Mouse (Mus musculus) neural tube, embryonic 11.5 days (tissue): ENCODE measurements at regions not wholly inside any gene's neighbourhood (a gene's known extent, or its start where the extent isn't known, plus 50 kb on each side); places are given as distances from the start of the nearest gene placed in this dataset.

Experiments
- ATAC-seq: fragments of 200-750 bp; cut with Nextera tagmentation; 2 replicates; pipeline ENCODE4 v1.8.0; 2017; ENCODE audit warnings: moderate number of reproducible peaks, mild to moderate bottlenecking, moderate TSS enrichment, moderate library complexity; ENCODE audit not compliant: insufficient read depth, low FRiP score, low TSS enrichment
- DNase-seq: peaks from one replicate; pipeline ENCODE4 v3.0.0-alpha.2; 2015; ENCODE audit warnings: low spot score
- H3K27ac ChIP-seq: fragments of 300-500 bp; sonication (generic); 2 replicates; pipeline ENCODE4 v1.5.1; 2014; ENCODE audit warnings: low read depth, mild to moderate bottlenecking, low read length
- H3K27me3 ChIP-seq: fragments of 300-500 bp; sonication (generic); 2 replicates; pipeline ENCODE4 v1.6.1; 2014; ENCODE audit warnings: mild to moderate bottlenecking, low read length, mixed read lengths; ENCODE audit not compliant: control insufficient read depth, insufficient read depth
- H3K36me3 ChIP-seq: fragments of 300-500 bp; sonication (generic); 2 replicates; pipeline ENCODE4 v1.6.1; 2014; ENCODE audit warnings: mild to moderate bottlenecking, low read length, moderate library complexity, mixed read lengths; ENCODE audit not compliant: control insufficient read depth, insufficient read depth
- H3K4me1 ChIP-seq: fragments of 300-500 bp; sonication (generic); 2 replicates; pipeline ENCODE4 v1.6.1; 2014; ENCODE audit warnings: low read length, mixed read lengths; ENCODE audit not compliant: control insufficient read depth, insufficient read depth
- H3K4me2 ChIP-seq: fragments of 300-500 bp; sonication (generic); 2 replicates; pipeline ENCODE4 v1.6.1; 2014; ENCODE audit warnings: low read depth, mild to moderate bottlenecking, moderate library complexity
- H3K4me3 ChIP-seq: fragments of 300-500 bp; sonication (generic); 2 replicates; pipeline ENCODE4 v1.5.1; 2014; ENCODE audit warnings: low read depth, low read length
- H3K9ac ChIP-seq: fragments of 300-500 bp; sonication (generic); 2 replicates; pipeline ENCODE4 v1.6.1; 2014; ENCODE audit warnings: mild to moderate bottlenecking, low read length
- H3K9me3 ChIP-seq: fragments of 300-500 bp; sonication (generic); 2 replicates; pipeline ENCODE4 v1.6.1; 2016; ENCODE audit warnings: low read length; ENCODE audit not compliant: control insufficient read depth
- whole genome bisulfite sequencing: fragments of 180-500 bp; shearing (Covaris S2); extraction: QIAGEN DNeasy Blood & Tissue Kit; methylation state at CpG from one replicate; pipeline ENCODE4 v1.1.7; 2014; 5-methylcytosine and 5-hydroxymethylcytosine counted together

- DNase-seq (no peak), ATAC-seq (no peak)
- H3K27ac ChIP-seq, result no peak overlapping the region
- no peak overlapping the region for H3K4me2 ChIP-seq
- 89% methylated on average over 1 of the region's 1 CpGs for WGBS
- peaks cover 6% of the 10 kb centered on the region; the same call in 1 of the 2 replicates for H3K4me1 ChIP-seq
- no peak overlapping the region for H3K9ac ChIP-seq
- no peaks in the 10 kb centered on the region for H3K27me3 ChIP-seq
- H3K4me3 ChIP-seq, result no peak overlapping the region
- H3K36me3 ChIP-seq, result no peaks in the 10 kb centered on the region
- H3K9me3 ChIP-seq, result no peaks in the 10 kb centered on the region
Measured at GRCm38 (mm10) chr17:4501029-4501428, 493.1 kb upstream of the Arid1b start.

GRCm38 (mm10) chr17:4504951-4505350 is 489.2 kb upstream of the Arid1b start:
- Histone ChIP-seq H3K27ac (no peak overlapping the region), H3K9me3 (no peaks in the 10 kb centered on the region), H3K36me3 (no peaks in the 10 kb centered on the region), H3K27me3 (no peaks in the 10 kb centered on the region), H3K4me1 (no peaks in the 10 kb centered on the region), H3K4me3 (no peak overlapping the region), H3K9ac (no peak overlapping the region), H3K4me2 (no peak overlapping the region)
- 61% methylated on average over 6 of the region's 6 CpGs for WGBS
- ATAC-seq, result no peak
- DNase-seq, result no peak

GRCm38 (mm10) chr17:4509506-4509905 is 484.6 kb upstream of the Arid1b start:
- no peak for ATAC-seq
- no peaks in the 10 kb centered on the region for H3K4me1 ChIP-seq
- no peak for DNase-seq
- H3K9me3 ChIP-seq, result no peaks in the 10 kb centered on the region
- WGBS, result 84% methylated on average over 3 of the region's 3 CpGs
- no peak overlapping the region for H3K4me2 ChIP-seq
- H3K36me3 ChIP-seq, result no peaks in the 10 kb centered on the region
- H3K27me3 ChIP-seq, result no peaks in the 10 kb centered on the region
- H3K4me3 ChIP-seq, result no peak overlapping the region
- H3K9ac ChIP-seq, result no peak overlapping the region
- H3K27ac ChIP-seq, result no peak overlapping the region

GRCm38 (mm10) chr17:4516141-4516540 is 478.0 kb upstream of the Arid1b start:
- WGBS, result 89% methylated on average over 7 of the region's 7 CpGs
- Histone ChIP-seq H3K4me2 (no peak overlapping the region), H3K4me3 (no peak overlapping the region), H3K9ac (no peak overlapping the region), H3K9me3 (no peaks in the 10 kb centered on the region), H3K27me3 (no peaks in the 10 kb centered on the region), H3K36me3 (no peaks in the 10 kb centered on the region), H3K4me1 (no peaks in the 10 kb centered on the region), H3K27ac (no peak overlapping the region)
- DNase-seq, result no peak
- ATAC-seq, result no peak

GRCm38 (mm10) chr17:4516846-4517245 is 477.3 kb upstream of the Arid1b start:
- H3K9me3 ChIP-seq, result no peaks in the 10 kb centered on the region
- ATAC-seq, result no peak
- no peak overlapping the region for H3K4me3 ChIP-seq
- no peak overlapping the region for H3K27ac ChIP-seq
- 65% methylated on average over 3 of the region's 3 CpGs for WGBS
- no peaks in the 10 kb centered on the region for H3K36me3 ChIP-seq
- no peaks in the 10 kb centered on the region for H3K27me3 ChIP-seq
- H3K4me2 ChIP-seq, result no peak overlapping the region
- DNase-seq, result no peak
- H3K9ac ChIP-seq, result no peak overlapping the region
- no peaks in the 10 kb centered on the region for H3K4me1 ChIP-seq

- Histone ChIP-seq H3K27me3 (no peaks in the 10 kb centered on the region), H3K9ac (no peak overlapping the region), H3K4me2 (no peak overlapping the region), H3K4me3 (no peak overlapping the region), H3K9me3 (no peaks in the 10 kb centered on the region), H3K27ac (no peak overlapping the region), H3K36me3 (no peaks in the 10 kb centered on the region), H3K4me1 (no peaks in the 10 kb centered on the region)
- no peak for ATAC-seq
- no peak for DNase-seq
- 95% methylated on average over 4 of the region's 4 CpGs for WGBS
Measured at GRCm38 (mm10) chr17:4521031-4521430, 473.1 kb upstream of the Arid1b start.

- Histone ChIP-seq H3K4me3 (no peak overlapping the region), H3K4me1 (no peaks in the 10 kb centered on the region), H3K27ac (no peak overlapping the region), H3K27me3 (no peaks in the 10 kb centered on the region), H3K4me2 (no peak overlapping the region), H3K9ac (no peak overlapping the region), H3K9me3 (no peaks in the 10 kb centered on the region), H3K36me3 (no peaks in the 10 kb centered on the region)
- no peak for DNase-seq
- no peak for ATAC-seq
- 91% methylated on average over 7 of the region's 7 CpGs for WGBS
Measured at GRCm38 (mm10) chr17:4526466-4526865, 467.7 kb upstream of the Arid1b start.

- Histone ChIP-seq H3K4me2 (no peak overlapping the region), H3K9me3 (no peaks in the 10 kb centered on the region), H3K36me3 (no peaks in the 10 kb centered on the region), H3K4me3 (no peak overlapping the region), H3K4me1 (no peaks in the 10 kb centered on the region), H3K27me3 (no peaks in the 10 kb centered on the region), H3K9ac (no peak overlapping the region), H3K27ac (no peak overlapping the region)
- 89% methylated on average over 2 of the region's 2 CpGs for WGBS
- no peak for DNase-seq
- no peak for ATAC-seq
Measured at GRCm38 (mm10) chr17:4532126-4532525, 462.0 kb upstream of the Arid1b start.

- Histone ChIP-seq H3K27me3 (no peaks in the 10 kb centered on the region), H3K4me3 (no peak overlapping the region), H3K4me2 (no peak overlapping the region), H3K9ac (no peak overlapping the region), H3K36me3 (no peaks in the 10 kb centered on the region), H3K9me3 (no peaks in the 10 kb centered on the region), H3K27ac (no peak overlapping the region), H3K4me1 (no peaks in the 10 kb centered on the region)
- DNase-seq, result no peak
- ATAC-seq, result no peak
- 69% methylated on average over 2 of the region's 2 CpGs for WGBS
Measured at GRCm38 (mm10) chr17:4540435-4540834, 453.7 kb upstream of the Arid1b start.
